Mouse (Mus musculus) kidney, adult 18-20 months (tissue): ENCODE measurements around the gene Foxl2.

Experiments used
- DNase-seq: peaks from one replicate; pipeline ENCODE4 v3.0.0; 2021

Foxl2 gene

GRCm38 (mm10) chr9:98962478-98963142, 7.5 kb downstream of the Foxl2 start:
- no peak for DNase-seq

- DNase-seq = no peak
Measured at GRCm38 (mm10) chr9:98963661-98964060, 8.6 kb downstream of the Foxl2 start.

DNA sequence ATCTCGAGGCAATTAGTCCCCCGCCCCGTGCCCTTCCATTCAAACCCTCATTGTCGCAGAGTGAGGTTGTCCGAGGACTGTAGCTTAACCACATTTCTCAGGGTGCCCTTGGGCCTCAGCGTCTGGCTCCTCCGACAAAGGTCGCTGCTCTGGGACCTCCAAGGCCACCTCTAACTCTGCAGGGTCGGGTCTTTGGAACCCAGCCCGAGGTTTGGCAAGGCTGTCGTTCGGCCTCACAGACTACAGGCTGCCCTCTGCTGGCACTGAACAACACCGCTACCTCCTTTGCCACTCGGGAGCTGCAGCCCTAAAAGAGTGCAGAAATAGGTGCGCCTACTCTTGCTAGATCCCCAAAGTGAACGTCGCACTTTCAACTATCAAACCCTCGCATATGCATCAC, 10.0 kb downstream of the Foxl2 start:
- DNase-seq = no peak

GRCm38 (mm10) chr9:98973101-98973521, 18.0 kb downstream of the Foxl2 start:
- DNase-seq = no peak

GRCm38 (mm10) chr9:98973561-98973960, 18.5 kb downstream of the Foxl2 start:
- DNase-seq = no peak

- no peak for DNase-seq
Measured at GRCm38 (mm10) chr9:98974898-98975297, 19.8 kb downstream of the Foxl2 start.

DNA sequence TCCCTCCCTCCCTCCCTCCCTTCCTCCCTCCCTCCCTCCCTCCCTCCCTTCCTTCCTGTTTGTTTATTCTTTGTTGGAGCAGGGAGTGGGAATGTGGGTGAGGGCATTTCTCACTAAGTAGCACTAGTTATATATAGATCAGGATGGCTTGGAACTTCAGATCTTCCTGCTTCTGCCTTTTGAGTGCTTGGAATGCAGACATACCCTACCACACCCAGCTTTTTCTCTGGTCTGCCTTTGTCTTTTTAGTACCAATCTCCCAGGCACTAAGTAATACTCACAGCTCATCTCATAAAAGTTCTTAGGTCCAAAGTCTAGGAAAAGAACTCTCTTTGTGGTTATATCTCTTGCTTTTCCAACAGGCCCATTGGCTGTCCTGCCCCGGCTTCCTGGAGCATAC, 21.0 kb downstream of the Foxl2 start:
- DNase-seq = no peak

DNA sequence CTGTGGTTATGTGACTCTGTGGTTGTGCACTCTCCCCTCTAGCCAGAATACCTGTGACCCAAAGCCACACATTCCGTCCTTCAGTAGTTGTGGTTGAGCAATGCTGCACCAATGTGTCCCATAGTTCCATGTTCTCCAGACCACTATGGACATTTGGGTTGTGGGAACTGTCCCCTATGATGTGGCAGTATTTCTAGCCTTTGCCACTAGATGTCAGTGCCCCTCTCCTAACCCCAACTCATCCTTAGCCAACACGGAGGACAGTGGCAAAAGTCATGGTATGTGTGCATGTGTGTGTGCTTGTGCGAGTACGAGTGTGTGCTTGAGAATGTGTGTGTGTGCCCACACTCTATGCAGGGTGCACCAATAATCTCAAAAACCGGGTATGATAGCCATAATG, 21.4 kb downstream of the Foxl2 start:
- DNase-seq = no peak

DNA sequence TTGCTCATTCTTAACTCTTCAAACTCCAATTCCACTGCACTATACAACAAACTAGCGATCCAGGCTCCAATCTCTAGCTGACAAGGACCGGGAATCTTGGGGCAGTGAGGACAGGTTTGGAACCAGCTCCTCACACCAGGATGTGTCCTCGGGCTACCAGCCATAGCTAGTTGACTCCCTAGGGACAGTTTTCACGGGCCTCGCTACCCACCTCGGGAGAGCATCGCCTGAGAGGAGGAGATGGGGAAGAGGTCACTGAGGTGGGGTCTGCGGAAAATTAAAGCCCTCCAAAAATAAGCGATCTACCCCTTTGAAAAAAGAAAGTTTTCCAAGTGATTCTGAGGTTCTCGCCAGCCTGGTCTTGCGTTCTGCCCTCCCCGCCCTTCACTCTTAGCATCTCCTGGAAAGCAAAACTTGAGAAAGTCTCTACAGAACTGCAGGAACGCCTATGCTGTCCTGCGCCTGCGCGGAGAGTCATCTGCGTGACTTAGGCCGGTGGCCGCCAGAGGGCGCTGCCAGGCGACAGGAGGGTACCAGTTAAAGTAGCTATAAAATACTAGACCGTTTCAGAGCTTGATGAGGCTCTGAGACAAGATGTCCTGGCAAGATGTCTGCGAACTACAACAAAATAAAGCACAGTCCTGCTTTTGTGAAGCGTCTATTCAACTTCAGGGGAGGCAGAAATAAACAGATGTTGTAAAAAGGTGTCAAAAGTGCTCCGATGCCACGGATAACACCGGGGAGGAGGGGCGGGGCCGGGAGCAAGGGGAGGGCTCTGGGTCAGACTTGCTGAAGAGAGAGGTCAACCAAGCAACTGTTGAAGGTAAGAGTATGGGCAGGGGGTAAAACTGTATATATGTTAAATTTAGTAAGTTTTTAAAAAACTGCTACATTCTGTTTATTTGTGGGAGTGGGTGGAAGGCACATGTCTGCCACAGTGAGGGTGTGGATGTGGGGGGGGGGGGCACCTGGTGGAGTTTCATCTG, 24.6 kb downstream of the Foxl2 start:
- DNase-seq = peak; percentile 90

GRCm38 (mm10) chr9:98985800-98986475, 30.9 kb downstream of the Foxl2 start, which contains the start of gene Faim:
Gene Faim (plus strand): TSS chr9:98986373.
- peak; percentile 100 for DNase-seq

DNA sequence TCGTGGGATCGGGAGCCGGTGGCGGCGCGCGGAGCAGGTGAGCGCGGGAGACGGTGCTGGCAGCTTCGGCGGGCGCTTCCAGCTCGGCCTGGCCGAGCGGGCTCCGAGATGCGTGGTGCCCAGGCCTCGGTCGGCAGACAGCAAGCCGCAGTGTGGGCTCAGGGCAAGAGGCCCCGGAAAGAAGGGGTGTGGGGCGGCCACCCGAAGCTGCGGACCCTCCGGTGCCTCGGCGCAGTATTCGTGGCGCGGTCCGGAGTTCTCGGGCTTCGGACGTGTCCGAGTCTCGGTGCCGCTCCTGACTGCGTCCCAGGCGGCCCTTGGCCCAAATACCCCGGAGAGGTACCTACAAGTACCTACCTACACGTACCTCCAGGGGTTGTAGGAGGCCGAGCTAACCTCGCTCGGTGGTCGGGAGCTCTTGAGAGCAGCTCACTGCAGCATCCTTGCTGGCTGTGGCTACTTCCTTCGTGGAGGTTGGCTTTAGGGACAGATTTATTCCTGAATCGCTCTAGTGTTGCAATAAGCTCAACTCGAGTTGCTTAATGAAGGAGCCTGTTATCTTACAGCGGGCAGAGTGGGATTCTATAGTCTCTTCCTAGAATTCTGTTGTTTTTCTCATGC, 31.5 kb downstream of the Foxl2 start:
- DNase-seq = no peak

GRCm38 (mm10) chr9:98987131-98987530, 32.0 kb downstream of the Foxl2 start:
- DNase-seq = no peak

- DNase-seq = no peak
Measured at GRCm38 (mm10) chr9:98994103-98994502, 39.0 kb downstream of the Foxl2 start.

DNA sequence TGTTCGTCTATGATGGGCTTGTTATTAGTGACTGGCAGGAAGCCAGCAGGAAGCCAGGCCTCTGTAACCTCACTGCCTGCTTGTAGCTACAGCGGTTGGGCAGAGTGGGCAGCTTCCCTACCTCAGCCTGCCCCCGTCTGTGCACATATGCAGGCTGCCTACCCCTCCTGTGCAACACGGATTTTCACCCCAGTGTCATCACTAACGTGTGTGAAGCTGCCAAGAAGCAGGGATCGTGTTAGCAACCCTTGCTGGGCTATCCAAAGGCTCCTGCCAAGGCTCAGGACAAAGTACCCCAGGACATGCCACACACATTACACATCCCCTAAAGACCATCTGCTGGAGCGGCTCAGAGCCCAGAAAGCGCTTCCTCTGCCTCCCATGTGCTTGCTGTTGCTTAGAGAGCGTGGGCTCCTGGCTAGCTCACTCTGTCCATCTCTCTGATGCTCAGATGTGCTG, 44.8 kb downstream of the Foxl2 start:
- DNase-seq = no peak

GRCm38 (mm10) chr9:99001326-99001725, 46.2 kb downstream of the Foxl2 start:
- no peak for DNase-seq
